Mouse (Mus musculus): ENCODE results near the gene Zbtb8a.

- TF ChIP-seq GATA1 (IDR thresholded peaks at IDR 0.05; ENCODE audit: borderline replicate concordance, low read length) = no peak
- no peak for TF ChIP-seq FLI1 (IDR thresholded peaks at IDR 0.05; ENCODE audit: low read length)
These were observed 14.5 kb downstream of the Zbtb8a start for GRCm38 (mm10) chr4:129363463-129363862.
